Mouse (Mus musculus) megakaryocyte, embryonic 14.5 days (primary cell): Measurements from ENCODE around the gene Ddc.

Experiments
- FLI1 ChIP-seq: IDR thresholded peaks from 2 replicates; pipeline ENCODE4 v1.6.1; 2012; ENCODE audit warnings: low read length, inconsistent platforms, mixed read lengths
- GATA1 ChIP-seq: IDR thresholded peaks from 3 replicates; pipeline ENCODE4 v1.6.1; 2012; ENCODE audit warnings: mixed read lengths, low read length, inconsistent platforms, borderline replicate concordance

DNA sequence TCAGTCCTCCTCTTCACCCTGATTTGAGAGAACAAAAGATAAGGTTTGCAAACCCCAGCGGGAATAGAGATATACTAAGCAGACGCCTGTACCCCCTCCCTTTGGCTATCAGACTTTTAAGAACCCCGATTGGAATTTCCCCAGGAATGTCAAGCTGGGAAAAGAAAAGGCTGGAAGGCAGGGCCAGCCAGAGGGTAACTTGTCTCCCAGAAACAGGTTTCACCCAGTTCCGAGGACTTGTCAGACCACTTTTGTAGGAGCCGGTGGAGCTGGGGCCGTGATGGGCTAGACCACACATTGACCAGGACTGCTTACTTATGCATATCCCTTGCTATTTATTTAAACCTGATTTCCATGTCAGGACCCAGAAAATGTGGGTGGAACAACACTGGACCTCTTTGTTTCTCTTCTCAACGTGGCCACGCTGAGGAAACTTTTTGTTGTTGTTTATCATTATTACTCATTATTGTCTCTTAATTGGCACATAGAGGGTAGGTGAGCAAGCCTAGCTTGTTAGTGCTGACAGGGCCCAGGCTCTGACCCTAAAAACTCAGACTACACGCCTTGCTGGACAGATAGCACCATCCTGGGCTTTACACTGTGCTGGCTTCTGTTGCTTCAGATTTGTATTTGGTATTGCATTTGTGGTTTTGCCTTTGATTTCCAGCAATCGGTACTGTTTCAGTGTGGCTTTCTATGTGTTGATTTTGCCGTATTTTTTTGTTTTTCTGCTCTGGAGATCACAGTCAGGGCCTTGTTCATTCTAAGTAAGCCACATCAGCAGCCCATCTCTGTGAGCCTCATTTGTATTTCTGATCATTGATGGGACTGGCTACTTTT, 68.6 kb downstream of the Ddc start:
- no peak for TF ChIP-seq GATA1
- TF ChIP-seq FLI1: no peak
